Mouse (Mus musculus): ENCODE data around the gene Adora1.

Adora1 gene

DNA sequence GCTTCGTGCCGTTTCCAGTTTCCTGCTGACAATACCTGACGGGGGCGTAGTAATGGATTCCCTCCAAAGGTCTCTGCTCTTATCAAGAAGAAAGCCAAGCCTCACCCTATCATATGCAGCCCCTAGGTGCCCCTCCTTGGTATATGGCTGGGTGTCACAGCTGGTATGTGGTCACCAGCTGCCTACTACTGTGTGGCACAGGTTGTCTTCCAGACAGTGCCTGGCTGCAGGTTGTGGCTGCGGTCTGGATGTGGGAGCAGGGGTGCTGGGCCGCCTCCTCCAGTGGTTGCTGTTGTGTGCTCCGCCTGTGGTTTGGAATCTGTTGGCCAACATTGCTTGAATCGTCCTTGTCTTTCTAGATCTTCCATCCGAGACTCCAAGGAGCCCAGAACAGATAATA, 84.5 kb downstream of the Adora1 start:
- no peak for DNase-seq

DNA sequence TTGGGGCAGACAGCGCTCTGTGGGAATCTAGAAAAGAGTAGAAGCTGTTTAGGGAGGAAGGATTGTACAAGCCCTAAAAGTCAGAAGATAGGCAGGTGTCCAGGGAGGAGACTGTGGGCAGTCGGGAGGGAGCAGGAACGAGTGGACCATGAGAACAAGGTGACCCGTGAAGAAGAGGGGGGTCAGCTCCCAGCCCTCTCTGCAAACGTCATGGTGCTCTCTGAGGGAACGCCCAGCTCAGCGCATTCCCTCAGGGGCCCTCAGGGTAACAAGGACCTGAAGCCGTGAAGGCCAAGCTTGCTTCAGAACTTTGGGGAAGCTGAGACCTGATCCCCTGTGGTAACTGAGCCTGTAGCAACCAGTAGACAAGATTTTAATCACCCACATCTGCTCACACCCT, 85.2 kb downstream of the Adora1 start:
- DNase-seq, result no peak
